Mouse (Mus musculus): ENCODE measurements around the gene Jam2. TPM values are rescaled to one million over a fixed set of nuclear protein-coding genes. Genes with fewer than 3 reads are reported as not detected.
A peak's percentile ranks its signal among the peaks of the same experiment; 100 is the strongest.

Jam2 gene
- polyA plus RNA-seq, 1 experiment from 2014 or later, result 14.6 TPM

GRCm38 (mm10) chr16:84831696-84832095 is 57.8 kb downstream of the Jam2 start:
- Histone ChIP-seq H3K4me2 (ENCODE audit: low read depth, low read length) (no peak overlapping the region), H3K27ac (ENCODE audit: low read length) (no peak overlapping the region), H3K4me1 (replicated peaks; ENCODE audit: control insufficient read depth, insufficient read depth, low read length) (peaks cover 3% of the 10 kb centered on the region; the same call in 1 of the 2 replicates), H3K27me3 (ENCODE audit: control insufficient read depth, insufficient read depth, low read depth, low read length) (no peaks in the 10 kb centered on the region), H3K36me3 (ENCODE audit: control insufficient read depth, insufficient read depth, low read length) (peaks cover 39% of the 10 kb centered on the region), H3K9me3 (ENCODE audit: control insufficient read depth, low read length) (no peaks in the 10 kb centered on the region), H3K9ac (ENCODE audit: low read length) (no peak overlapping the region), H3K4me3 (ENCODE audit: low read length) (no peak overlapping the region)
- 81% methylated on average over 5 of the region's 5 CpGs for WGBS
- ATAC-seq (ENCODE audit: low read depth), result no peak

GRCm38 (mm10) chr16:84832736-84833135 is 58.8 kb downstream of the Jam2 start:
- H3K4me3 ChIP-seq (ENCODE audit: low read length), result no peak overlapping the region
- 93% methylated on average over 5 of the region's 5 CpGs for WGBS

GRCm38 (mm10) chr16:84834344-84834743 is 60.4 kb downstream of the Jam2 start:
- Histone ChIP-seq H3K9me3 (ENCODE audit: control insufficient read depth, low read length) (no peaks in the 10 kb centered on the region), H3K36me3 (ENCODE audit: control insufficient read depth, insufficient read depth, low read length) (peaks cover 22% of the 10 kb centered on the region), H3K27ac (ENCODE audit: low read length) (peak overlapping the region; percentile 99), H3K4me1 (replicated peaks; ENCODE audit: control insufficient read depth, insufficient read depth, low read length) (peaks cover 3% of the 10 kb centered on the region; the same call in 1 of the 2 replicates), H3K4me2 (ENCODE audit: low read depth, low read length) (peak overlapping the region; percentile 76), H3K4me3 (ENCODE audit: low read length) (peak overlapping the region; percentile 96), H3K27me3 (ENCODE audit: control insufficient read depth, insufficient read depth, low read depth, low read length) (no peaks in the 10 kb centered on the region), H3K9ac (ENCODE audit: low read length) (peak overlapping the region; percentile 100)
- no peak for ATAC-seq (ENCODE audit: low read depth)
- under 1% methylated on average over 22 of the region's 22 CpGs for WGBS

More at GRCm38 (mm10) chr16:84832736-84833135, 58.8 kb downstream of the Jam2 start:
- Histone ChIP-seq H3K9ac (ENCODE audit: low read length) (no peak overlapping the region), H3K9me3 (ENCODE audit: control insufficient read depth, low read length) (no peaks in the 10 kb centered on the region), H3K4me1 (replicated peaks; ENCODE audit: control insufficient read depth, insufficient read depth, low read length) (peaks cover 3% of the 10 kb centered on the region; the same call in 1 of the 2 replicates), H3K4me2 (ENCODE audit: low read depth, low read length) (no peak overlapping the region), H3K27me3 (ENCODE audit: control insufficient read depth, insufficient read depth, low read depth, low read length) (no peaks in the 10 kb centered on the region), H3K27ac (ENCODE audit: low read length) (no peak overlapping the region), H3K36me3 (ENCODE audit: control insufficient read depth, insufficient read depth, low read length) (peaks cover 30% of the 10 kb centered on the region)
- no peak for ATAC-seq (ENCODE audit: low read depth)

- peak within 1 kb of the TSS; percentile 100 for H3K9ac ChIP-seq (ENCODE audit: low read length)
- WGBS, result under 1% methylated on average over 52 of the region's 52 CpGs
- ATAC-seq (ENCODE audit: low read depth), result peak; percentile 95
Measured at GRCm38 (mm10) chr16:84834745-84835440, 61.0 kb downstream of the Jam2 start, which contains the start of gene Gabpa. Gene Gabpa, plus strand, starts transcription at chr16:84834925.

GRCm38 (mm10) chr16:84835441-84835822 is 61.5 kb downstream of the Jam2 start, which contains the start of gene Atp5j:
Gene Atp5j, minus strand, starts transcription at chr16:84835625.
- under 1% methylated on average over 51 of the region's 57 CpGs for WGBS
- Histone ChIP-seq H3K9ac (ENCODE audit: low read length) (peak within 1 kb of the TSS; percentile 100), H3K9me3 (ENCODE audit: control insufficient read depth, low read length) (no peaks in the 10 kb centered on the region), H3K4me2 (ENCODE audit: low read depth, low read length) (peak within 1 kb of the TSS; percentile 76), H3K36me3 (ENCODE audit: control insufficient read depth, insufficient read depth, low read length) (peaks cover 21% of the 10 kb centered on the region), H3K4me1 (replicated peaks; ENCODE audit: control insufficient read depth, insufficient read depth, low read length) (peaks cover 3% of the 10 kb centered on the region; the same call in 1 of the 2 replicates), H3K4me3 (ENCODE audit: low read length) (peak within 1 kb of the TSS; percentile 96), H3K27me3 (ENCODE audit: control insufficient read depth, insufficient read depth, low read depth, low read length) (no peaks in the 10 kb centered on the region), H3K27ac (ENCODE audit: low read length) (peak within 1 kb of the TSS; percentile 99)
- ATAC-seq (ENCODE audit: low read depth), result peak; percentile 79

More at GRCm38 (mm10) chr16:84834745-84835440, 61.0 kb downstream of the Jam2 start, which contains the start of gene Gabpa:
- no peaks in the 10 kb centered on the region for H3K9me3 ChIP-seq (ENCODE audit: control insufficient read depth, low read length)
- no peaks in the 10 kb centered on the region for H3K27me3 ChIP-seq (ENCODE audit: control insufficient read depth, insufficient read depth, low read depth, low read length)
- H3K4me2 ChIP-seq (ENCODE audit: low read depth, low read length), result peak within 1 kb of the TSS; percentile 76
- peaks cover 24% of the 10 kb centered on the region for H3K36me3 ChIP-seq (ENCODE audit: control insufficient read depth, insufficient read depth, low read length)
- H3K4me3 ChIP-seq (ENCODE audit: low read length), result peak within 1 kb of the TSS; percentile 96
- H3K27ac ChIP-seq (ENCODE audit: low read length), result peak within 1 kb of the TSS; percentile 99
- H3K4me1 ChIP-seq (replicated peaks; ENCODE audit: control insufficient read depth, insufficient read depth, low read length), result peaks cover 3% of the 10 kb centered on the region; the same call in 1 of the 2 replicates

- H3K4me2 ChIP-seq (ENCODE audit: low read depth, low read length), result peak overlapping the region; percentile 76
- 0 out of 2 replicates have a peak, but pooled peaks have one; percentile 6 for ATAC-seq (ENCODE audit: low read depth)
- peak overlapping the region; percentile 99 for H3K27ac ChIP-seq (ENCODE audit: low read length)
- peaks cover 14% of the 10 kb centered on the region for H3K36me3 ChIP-seq (ENCODE audit: control insufficient read depth, insufficient read depth, low read length)
- H3K9me3 ChIP-seq (ENCODE audit: control insufficient read depth, low read length), result no peaks in the 10 kb centered on the region
- 4% methylated on average over 29 of the region's 29 CpGs for WGBS
- H3K27me3 ChIP-seq (ENCODE audit: control insufficient read depth, insufficient read depth, low read depth, low read length), result no peaks in the 10 kb centered on the region
- H3K9ac ChIP-seq (ENCODE audit: low read length), result peak overlapping the region; percentile 100
- H3K4me3 ChIP-seq (ENCODE audit: low read length), result peak overlapping the region; percentile 96
- H3K4me1 ChIP-seq (replicated peaks; ENCODE audit: control insufficient read depth, insufficient read depth, low read length), result peaks cover 3% of the 10 kb centered on the region; the same call in 1 of the 2 replicates
Measured at GRCm38 (mm10) chr16:84835823-84836743, 62.2 kb downstream of the Jam2 start.

GRCm38 (mm10) chr16:84838576-84838975 is 64.7 kb downstream of the Jam2 start:
- Histone ChIP-seq H3K4me1 (replicated peaks; ENCODE audit: control insufficient read depth, insufficient read depth, low read length) (peaks cover 3% of the 10 kb centered on the region; the same call in 1 of the 2 replicates), H3K4me3 (ENCODE audit: low read length) (no peak overlapping the region), H3K27ac (ENCODE audit: low read length) (no peak overlapping the region), H3K9me3 (ENCODE audit: control insufficient read depth, low read length) (no peaks in the 10 kb centered on the region), H3K4me2 (ENCODE audit: low read depth, low read length) (no peak overlapping the region), H3K27me3 (ENCODE audit: control insufficient read depth, insufficient read depth, low read depth, low read length) (no peaks in the 10 kb centered on the region), H3K36me3 (ENCODE audit: control insufficient read depth, insufficient read depth, low read length) (peaks cover 9% of the 10 kb centered on the region), H3K9ac (ENCODE audit: low read length) (no peak overlapping the region)
- 76% methylated on average over 2 of the region's 2 CpGs for WGBS
- ATAC-seq (ENCODE audit: low read depth), result no peak

- H3K9me3 ChIP-seq (ENCODE audit: control insufficient read depth, low read length), result no peaks in the 10 kb centered on the region
- H3K27me3 ChIP-seq (ENCODE audit: control insufficient read depth, insufficient read depth, low read depth, low read length), result no peaks in the 10 kb centered on the region
- no peak overlapping the region for H3K9ac ChIP-seq (ENCODE audit: low read length)
- H3K4me1 ChIP-seq (replicated peaks; ENCODE audit: control insufficient read depth, insufficient read depth, low read length), result no peaks in the 10 kb centered on the region
- 76% methylated on average over 6 of the region's 6 CpGs for WGBS
- H3K4me2 ChIP-seq (ENCODE audit: low read depth, low read length), result no peak overlapping the region
- ATAC-seq (ENCODE audit: low read depth), result no peak
- no peak overlapping the region for H3K4me3 ChIP-seq (ENCODE audit: low read length)
- peaks cover 45% of the 10 kb centered on the region for H3K36me3 ChIP-seq (ENCODE audit: control insufficient read depth, insufficient read depth, low read length)
- H3K27ac ChIP-seq (ENCODE audit: low read length), result no peak overlapping the region
Measured at GRCm38 (mm10) chr16:84853492-84853891, 79.6 kb downstream of the Jam2 start.

- ATAC-seq (ENCODE audit: low read depth), result no peak
Measured at GRCm38 (mm10) chr16:84864656-84865055, 90.7 kb downstream of the Jam2 start.

More at GRCm38 (mm10) chr16:84864656-84865055, 90.7 kb downstream of the Jam2 start:
- Histone ChIP-seq H3K27me3 (ENCODE audit: control insufficient read depth, insufficient read depth, low read depth, low read length) (no peaks in the 10 kb centered on the region), H3K4me2 (ENCODE audit: low read depth, low read length) (no peak overlapping the region), H3K9ac (ENCODE audit: low read length) (no peak overlapping the region), H3K4me3 (ENCODE audit: low read length) (no peak overlapping the region), H3K27ac (ENCODE audit: low read length) (no peak overlapping the region), H3K4me1 (replicated peaks; ENCODE audit: control insufficient read depth, insufficient read depth, low read length) (no peaks in the 10 kb centered on the region), H3K9me3 (ENCODE audit: control insufficient read depth, low read length) (no peaks in the 10 kb centered on the region), H3K36me3 (ENCODE audit: control insufficient read depth, insufficient read depth, low read length) (peaks cover 12% of the 10 kb centered on the region)
- 75% methylated on average over 8 of the region's 8 CpGs for WGBS
